Comparison of ENCODE assay signal across 29 mouse cellular contexts in genomic region chr10:79552531-79552930, GRCm38 (mm10). TPM values are rescaled to one million over a fixed set of nuclear protein-coding genes. Genes with fewer than 3 reads are reported as not detected.
DNase-seq lines count a peak whose midpoint lies in the region; ATAC-seq lines count a peak whose summit lies in the region.
"Had no signal": no experiment of that assay in that cellular context is flagged by ENCODE, and none has a peak within 500 bp of the region (broad histone marks: within the 10 kb centered on the region; RNA-seq: fewer than 3 reads in every experiment).

No protein-coding gene starts in this region.

- no peak overlapping the region for H3K4me2 ChIP-seq in hindbrain, embryonic 16.5 days (ENCODE audit: low read length)
- H3K4me2 ChIP-seq in neural tube, embryonic 15.5 days: peak overlapping the region; percentile 85; the same call in 1 of the 2 replicates
- 0 out of 2 replicates have a peak overlapping the region, but pooled peaks have one; percentile 83 for H3K4me2 ChIP-seq in embryonic facial prominence, embryonic 12.5 days (replicated peaks)
- H3K4me2 ChIP-seq in liver, embryonic 12.5 days: 0 out of 2 replicates have a peak overlapping the region, but pooled peaks have one; percentile 89
- no peak overlapping the region for H3K4me2 ChIP-seq in midbrain, embryonic 14.5 days (ENCODE audit: low read length)
- H3K4me2 ChIP-seq: forebrain, embryonic 15.5 days had no signal

- WGBS in hindbrain, embryonic 10.5 days: 90% methylated on average over 8 of the region's 8 CpGs
- 95% methylated on average over 8 of the region's 8 CpGs for WGBS in hindbrain, embryonic 16.5 days
- whole genome bisulfite sequencing in neural tube, embryonic 15.5 days: 91% methylated on average over 8 of the region's 8 CpGs
- 87% methylated on average over 8 of the region's 8 CpGs for WGBS in embryonic facial prominence, embryonic 12.5 days
- 69% methylated on average over 8 of the region's 8 CpGs for WGBS in liver, embryonic 12.5 days (ENCODE audit: insufficient replicate concordance)
- WGBS in midbrain, embryonic 14.5 days: 89% methylated on average over 8 of the region's 8 CpGs

- no peaks in the 10 kb centered on the region for H3K9me3 ChIP-seq in hindbrain, embryonic 10.5 days
- H3K9me3 ChIP-seq in hindbrain, embryonic 16.5 days (ENCODE audit: control insufficient read depth, low read length): no peaks in the 10 kb centered on the region
- H3K9me3 ChIP-seq in neural tube, embryonic 15.5 days (replicated peaks): no peaks in the 10 kb centered on the region
- H3K9me3 ChIP-seq in embryonic facial prominence, embryonic 12.5 days: no peaks in the 10 kb centered on the region
- no peaks in the 10 kb centered on the region for H3K9me3 ChIP-seq in liver, embryonic 12.5 days (replicated peaks)
- no peaks in the 10 kb centered on the region for H3K9me3 ChIP-seq in midbrain, embryonic 14.5 days (ENCODE audit: control insufficient read depth, low read length)
- H3K9me3 ChIP-seq: forebrain, embryonic 15.5 days; hindbrain, embryonic 13.5 days had no signal

- no peak overlapping the region for H3K9ac ChIP-seq in hindbrain, embryonic 16.5 days (ENCODE audit: low read depth, low read length)
- H3K9ac ChIP-seq in neural tube, embryonic 15.5 days (replicated peaks): no peak overlapping the region
- H3K9ac ChIP-seq in embryonic facial prominence, embryonic 12.5 days: no peak overlapping the region
- no peak overlapping the region; the same call in 1 of the 2 replicates for H3K9ac ChIP-seq in liver, embryonic 12.5 days
- no peak overlapping the region for H3K9ac ChIP-seq in midbrain, embryonic 14.5 days (replicated peaks; ENCODE audit: low read length)
- H3K9ac ChIP-seq: forebrain, embryonic 15.5 days; hindbrain, embryonic 13.5 days had no signal

- no peaks in the 10 kb centered on the region for H3K27me3 ChIP-seq in hindbrain, embryonic 10.5 days (ENCODE audit: insufficient read depth, poor library complexity, severe bottlenecking)
- no peaks in the 10 kb centered on the region for H3K27me3 ChIP-seq in hindbrain, embryonic 16.5 days (replicated peaks; ENCODE audit: control insufficient read depth, insufficient read depth, low read length)
- no peaks in the 10 kb centered on the region for H3K27me3 ChIP-seq in neural tube, embryonic 15.5 days (replicated peaks)
- H3K27me3 ChIP-seq in embryonic facial prominence, embryonic 12.5 days: no peaks in the 10 kb centered on the region
- H3K27me3 ChIP-seq in liver, embryonic 12.5 days (replicated peaks): peaks cover 13% of the 10 kb centered on the region
- H3K27me3 ChIP-seq in midbrain, embryonic 14.5 days (ENCODE audit: control insufficient read depth, insufficient read depth, low read length): no peaks in the 10 kb centered on the region
- H3K27me3 ChIP-seq: forebrain, embryonic 15.5 days; hindbrain, embryonic 13.5 days; Patski had no signal

- 0 out of 2 replicates have a peak overlapping the region, but pooled peaks have one; percentile 94 for H3K4me3 ChIP-seq in hindbrain, embryonic 10.5 days
- H3K4me3 ChIP-seq in hindbrain, embryonic 16.5 days (ENCODE audit: low read length): no peak overlapping the region
- no peak overlapping the region for H3K4me3 ChIP-seq in neural tube, embryonic 15.5 days (replicated peaks)
- no peak overlapping the region for H3K4me3 ChIP-seq in embryonic facial prominence, embryonic 12.5 days
- H3K4me3 ChIP-seq in liver, embryonic 12.5 days: no peak overlapping the region
- H3K4me3 ChIP-seq in midbrain, embryonic 14.5 days (replicated peaks; ENCODE audit: low read depth, low read length): no peak overlapping the region
- H3K4me3 ChIP-seq: myocyte had no signal

- peaks cover 49% of the 10 kb centered on the region for H3K36me3 ChIP-seq in hindbrain, embryonic 10.5 days
- peaks cover 13% of the 10 kb centered on the region for H3K36me3 ChIP-seq in hindbrain, embryonic 16.5 days (ENCODE audit: control insufficient read depth, insufficient read depth, low read length)
- H3K36me3 ChIP-seq in neural tube, embryonic 15.5 days: peaks cover 29% of the 10 kb centered on the region
- H3K36me3 ChIP-seq in embryonic facial prominence, embryonic 12.5 days: peaks cover 32% of the 10 kb centered on the region
- peaks cover 33% of the 10 kb centered on the region for H3K36me3 ChIP-seq in liver, embryonic 12.5 days
- H3K36me3 ChIP-seq in midbrain, embryonic 14.5 days (ENCODE audit: control insufficient read depth, insufficient read depth, low read length): peaks cover 32% of the 10 kb centered on the region
- H3K36me3 ChIP-seq: G1E had no signal

- no peak for ATAC-seq in hindbrain, embryonic 16.5 days
- no peak for ATAC-seq in neural tube, embryonic 15.5 days (ENCODE audit: low FRiP score)
- no peak for ATAC-seq in embryonic facial prominence, embryonic 12.5 days (ENCODE audit: insufficient number of reproducible peaks, insufficient read depth, low FRiP score, low TSS enrichment)
- ATAC-seq in liver, embryonic 12.5 days: no peak
- no peak for ATAC-seq in midbrain, embryonic 14.5 days (ENCODE audit: low FRiP score, low TSS enrichment)
- ATAC-seq: forebrain, embryonic 15.5 days; midbrain, embryonic 16.5 days; Patski had no signal

- peak; percentile 1 for DNase-seq in hindbrain, embryonic 10.5 days (ENCODE audit: low spot score)
- no peak for DNase-seq in neural tube, embryonic 10.5 days (ENCODE audit: extremely low spot score, low spot score)
- no peak for DNase-seq in right cerebral cortex, postnatal 14 days
- no peak for DNase-seq in midbrain, embryonic 14.5 days
- DNase-seq: adrenal gland, postnatal 36 days; cerebellum, adult 9-11 months; kidney, adult 8-10 months; kidney, postnatal 14 days; layer of hippocampus, postnatal 36 days; lung, postnatal 10 days; right cerebral cortex, adult 18-20 months had no signal

- H3K4me1 ChIP-seq in hindbrain, embryonic 10.5 days (replicated peaks): peaks cover 35% of the 10 kb centered on the region
- peaks cover 25% of the 10 kb centered on the region for H3K4me1 ChIP-seq in hindbrain, embryonic 16.5 days (ENCODE audit: control insufficient read depth, insufficient read depth, low read depth, low read length)
- H3K4me1 ChIP-seq in neural tube, embryonic 15.5 days: peaks cover 31% of the 10 kb centered on the region
- peaks cover 27% of the 10 kb centered on the region for H3K4me1 ChIP-seq in embryonic facial prominence, embryonic 12.5 days
- peaks cover 33% of the 10 kb centered on the region for H3K4me1 ChIP-seq in liver, embryonic 12.5 days
- peaks cover 12% of the 10 kb centered on the region for H3K4me1 ChIP-seq in midbrain, embryonic 14.5 days (ENCODE audit: control insufficient read depth, insufficient read depth, low read length)

- no peak overlapping the region for H3K27ac ChIP-seq in hindbrain, embryonic 10.5 days
- no peak overlapping the region for H3K27ac ChIP-seq in hindbrain, embryonic 16.5 days (ENCODE audit: low read depth, low read length)
- H3K27ac ChIP-seq in neural tube, embryonic 15.5 days (replicated peaks): no peak overlapping the region
- H3K27ac ChIP-seq in embryonic facial prominence, embryonic 12.5 days: no peak overlapping the region
- no peak overlapping the region for H3K27ac ChIP-seq in liver, embryonic 12.5 days
- no peak overlapping the region for H3K27ac ChIP-seq in midbrain, embryonic 14.5 days (replicated peaks; ENCODE audit: low read depth, low read length)
- H3K27ac ChIP-seq: forebrain, embryonic 15.5 days; hindbrain, embryonic 13.5 days had no signal

RNA-seq across cellular contexts. Expression of gene Mier2, which starts 2.5 kb away (rescaled TPM):
- polyA plus RNA-seq in hindbrain, embryonic 10.5 days (2016; fragmentation: Nextera tagmentation; extraction: Ambion mirVana): 70.0 and 77.2 TPM in 2 replicates
- 56.5 and 67.4 TPM in 2 replicates for polyA plus RNA-seq in hindbrain, embryonic 16.5 days (2015; fragmentation: Nextera tagmentation; extraction: Ambion mirVana)
- polyA plus RNA-seq in neural tube, embryonic 15.5 days (2015; fragmentation: Nextera tagmentation; extraction: Ambion mirVana): 61.7 and 68.6 TPM in 2 replicates
- polyA plus RNA-seq in embryonic facial prominence, embryonic 12.5 days (2016; fragmentation: Nextera tagmentation; extraction: Ambion mirVana): 77.4 and 82.6 TPM in 2 replicates
- 20.1 and 20.5 TPM in 2 replicates for polyA plus RNA-seq in liver, embryonic 12.5 days (2016; fragmentation: Nextera tagmentation; extraction: Ambion mirVana)
- 48.8 and 64.3 TPM in 2 replicates for polyA plus RNA-seq in midbrain, embryonic 14.5 days (2014; fragmentation: Nextera tagmentation; extraction: Ambion mirVana)

RNA-seq across cellular contexts. Expression of gene Plpp2, which starts 18.9 kb away (rescaled TPM):
- 19.3 and 25.7 TPM in 2 replicates for polyA plus RNA-seq in hindbrain, embryonic 10.5 days (2016; fragmentation: Nextera tagmentation; extraction: Ambion mirVana)
- 20.7 and 22.2 TPM in 2 replicates for polyA plus RNA-seq in hindbrain, embryonic 16.5 days (2015; fragmentation: Nextera tagmentation; extraction: Ambion mirVana)
- 23.7 and 26.2 TPM in 2 replicates for polyA plus RNA-seq in neural tube, embryonic 15.5 days (2015; fragmentation: Nextera tagmentation; extraction: Ambion mirVana)
- polyA plus RNA-seq in embryonic facial prominence, embryonic 12.5 days (2016; fragmentation: Nextera tagmentation; extraction: Ambion mirVana): 17.0 and 18.3 TPM in 2 replicates
- 18.0 and 19.9 TPM in 2 replicates for polyA plus RNA-seq in liver, embryonic 12.5 days (2016; fragmentation: Nextera tagmentation; extraction: Ambion mirVana)
- 14.7 and 19.1 TPM in 2 replicates for polyA plus RNA-seq in midbrain, embryonic 14.5 days (2014; fragmentation: Nextera tagmentation; extraction: Ambion mirVana)

RNA-seq across cellular contexts. Expression of gene Theg, which starts 34.6 kb away (rescaled TPM):
- polyA plus RNA-seq in hindbrain, embryonic 10.5 days (2016; fragmentation: Nextera tagmentation; extraction: Ambion mirVana): not detected in 2 replicates
- polyA plus RNA-seq in hindbrain, embryonic 16.5 days (2015; fragmentation: Nextera tagmentation; extraction: Ambion mirVana): not detected in 2 replicates
- 0.37 TPM in 1 of 2 replicates, not detected in the other for polyA plus RNA-seq in neural tube, embryonic 15.5 days (2015; fragmentation: Nextera tagmentation; extraction: Ambion mirVana)
- polyA plus RNA-seq in embryonic facial prominence, embryonic 12.5 days (2016; fragmentation: Nextera tagmentation; extraction: Ambion mirVana): not detected in 2 replicates
- not detected in 2 replicates for polyA plus RNA-seq in liver, embryonic 12.5 days (2016; fragmentation: Nextera tagmentation; extraction: Ambion mirVana)
- polyA plus RNA-seq in midbrain, embryonic 14.5 days (2014; fragmentation: Nextera tagmentation; extraction: Ambion mirVana): not detected in 2 replicates
- polyA plus RNA-seq: embryonic facial prominence, embryonic 11.5 days; forebrain, embryonic 15.5 days; G1E; heart, embryonic 14.5 days; hindbrain, embryonic 13.5 days; intestine, embryonic 14.5 days; limb, embryonic 14.5 days; liver, embryonic 16.5 days; midbrain, embryonic 16.5 days; myocyte; neural tube, embryonic 14.5 days; Patski; small intestine, adult 2 months; stomach, embryonic 16.5 days had no signal

Comparison
In these comparisons a context has a peak if more than half of its experiments do, and no peak if none do; other contexts are left out.
1. H3K4me2 ChIP-seq: peak in neural tube, embryonic 15.5 days (single experiment), embryonic facial prominence, embryonic 12.5 days (single experiment) and liver, embryonic 12.5 days (single experiment); none in hindbrain, embryonic 16.5 days (single experiment) and midbrain, embryonic 14.5 days (single experiment).